Comparison of ENCODE assay signal across 24 mouse cellular contexts in the genomic region with DNA sequence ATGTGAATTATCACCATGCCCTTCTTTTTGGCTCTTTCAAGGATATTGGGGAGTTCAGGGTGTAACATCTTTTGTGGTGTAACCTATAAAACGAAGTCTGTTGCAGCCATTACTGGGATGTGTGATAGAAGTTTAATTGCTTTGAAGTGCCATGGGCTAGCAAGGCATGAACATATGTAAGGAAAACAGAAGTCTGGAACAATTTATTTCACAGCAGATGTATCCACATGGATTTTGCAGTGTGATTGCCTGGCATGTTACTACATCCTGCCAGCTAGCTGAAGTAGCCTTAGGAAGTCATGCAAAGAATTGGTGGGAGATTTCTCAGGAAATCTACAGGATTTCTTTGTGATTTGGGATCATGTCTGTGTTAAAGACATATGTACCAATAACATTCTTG.
DNase-seq lines count a peak whose midpoint lies in the region; ATAC-seq and TF ChIP-seq lines count a peak whose summit lies in the region.
"Had no signal": no experiment of that assay in that cellular context is flagged by ENCODE, and none has a peak within 500 bp of the region (broad histone marks: within the 10 kb centered on the region; RNA-seq: fewer than 3 reads in every experiment).

No protein-coding gene starts in this region.

- no peaks in the 10 kb centered on the region for H3K36me3 ChIP-seq in embryonic facial prominence, embryonic 13.5 days
- no peaks in the 10 kb centered on the region for H3K36me3 ChIP-seq in embryonic facial prominence, embryonic 10.5 days (replicated peaks)
- no peaks in the 10 kb centered on the region for H3K36me3 ChIP-seq in forebrain, embryonic 16.5 days (ENCODE audit: control insufficient read depth, insufficient read depth)
- H3K36me3 ChIP-seq in forebrain, embryonic 13.5 days (ENCODE audit: poor library complexity, severe bottlenecking), result no peaks in the 10 kb centered on the region
- H3K36me3 ChIP-seq in lung, embryonic 14.5 days (ENCODE audit: insufficient read depth), result no peaks in the 10 kb centered on the region
- H3K36me3 ChIP-seq: forebrain, embryonic 10.5 days; G1E had no signal

- no peaks in the 10 kb centered on the region for H3K9me3 ChIP-seq in embryonic facial prominence, embryonic 13.5 days
- no peaks in the 10 kb centered on the region for H3K9me3 ChIP-seq in embryonic facial prominence, embryonic 10.5 days
- no peaks in the 10 kb centered on the region for H3K9me3 ChIP-seq in forebrain, embryonic 16.5 days (ENCODE audit: control insufficient read depth, low read length)
- H3K9me3 ChIP-seq in forebrain, embryonic 13.5 days (replicated peaks), result no peaks in the 10 kb centered on the region
- no peaks in the 10 kb centered on the region for H3K9me3 ChIP-seq in lung, embryonic 14.5 days (ENCODE audit: low read depth, low read length)
- H3K9me3 ChIP-seq: forebrain, embryonic 10.5 days; G1E had no signal

- no peak for DNase-seq in embryonic facial prominence, embryonic 10.5 days (ENCODE audit: low spot score)
- no peak for DNase-seq in lung, embryonic 14.5 days
- DNase-seq in lung, postnatal 14 days, result no peak
- DNase-seq in brain, embryonic 14.5 days (ENCODE audit: low read depth), result peak; percentile 42
- DNase-seq in cerebellum, adult 9-10 months, result no peak
- DNase-seq: adrenal gland, adult 8-10 months; adrenal gland, postnatal 14 days; adrenal gland, postnatal 36 days; B cell, adult 2 months; cerebellum, adult 11 months; cerebellum, adult 18-20 months; cerebellum, adult 8-10 months; cerebellum, postnatal 10 days; cerebellum, postnatal 25 days had no signal

- WGBS in embryonic facial prominence, embryonic 13.5 days, result 46% methylated on average over 1 of the region's 1 CpGs
- 83% methylated on average over 1 of the region's 1 CpGs for WGBS in embryonic facial prominence, embryonic 10.5 days
- 44% methylated on average over 1 of the region's 1 CpGs for WGBS in forebrain, embryonic 16.5 days
- WGBS in forebrain, embryonic 13.5 days, result 58% methylated on average over 1 of the region's 1 CpGs
- WGBS in lung, embryonic 14.5 days, result 59% methylated on average over 1 of the region's 1 CpGs

- no peak overlapping the region for H3K4me2 ChIP-seq in embryonic facial prominence, embryonic 13.5 days
- no peak overlapping the region for H3K4me2 ChIP-seq in forebrain, embryonic 16.5 days (ENCODE audit: low read length)
- H3K4me2 ChIP-seq in forebrain, embryonic 13.5 days, result no peak overlapping the region
- H3K4me2 ChIP-seq in lung, embryonic 14.5 days, result no peak overlapping the region

- no peaks in the 10 kb centered on the region for H3K4me1 ChIP-seq in embryonic facial prominence, embryonic 13.5 days
- H3K4me1 ChIP-seq in embryonic facial prominence, embryonic 10.5 days, result no peaks in the 10 kb centered on the region
- no peaks in the 10 kb centered on the region for H3K4me1 ChIP-seq in forebrain, embryonic 16.5 days (replicated peaks; ENCODE audit: control insufficient read depth, insufficient read depth, low read length)
- H3K4me1 ChIP-seq in forebrain, embryonic 13.5 days, result no peaks in the 10 kb centered on the region
- no peaks in the 10 kb centered on the region for H3K4me1 ChIP-seq in lung, embryonic 14.5 days (ENCODE audit: insufficient read depth)
- H3K4me1 ChIP-seq: forebrain, embryonic 10.5 days had no signal

- no peak overlapping the region for H3K4me3 ChIP-seq in embryonic facial prominence, embryonic 13.5 days
- H3K4me3 ChIP-seq in embryonic facial prominence, embryonic 10.5 days, result no peak overlapping the region
- H3K4me3 ChIP-seq in forebrain, embryonic 16.5 days (replicated peaks; ENCODE audit: low read length), result no peak overlapping the region
- no peak overlapping the region for H3K4me3 ChIP-seq in forebrain, embryonic 13.5 days
- H3K4me3 ChIP-seq in lung, embryonic 14.5 days (ENCODE audit: low read depth, low read length), result no peak overlapping the region
- H3K4me3 ChIP-seq: erythroblast, embryonic 14.5 days; forebrain, embryonic 10.5 days had no signal

- ATAC-seq in embryonic facial prominence, embryonic 13.5 days (ENCODE audit: insufficient number of reproducible peaks, insufficient read depth, low FRiP score, low TSS enrichment, low read depth), result no peak
- 0 out of 2 replicates have a peak, but pooled peaks have one; percentile 49 for ATAC-seq in forebrain, embryonic 16.5 days
- no peak for ATAC-seq in forebrain, embryonic 13.5 days
- ATAC-seq in lung, embryonic 14.5 days (ENCODE audit: insufficient read depth), result no peak; the same call in 1 of the 2 replicates
- ATAC-seq: activated CD4-positive, CD25-positive, alpha-beta regulatory T cell, adult 4 months; CD4-positive, CD25-positive, alpha-beta regulatory T cell, adult 4 months; Patski had no signal

- TF ChIP-seq CTCF in lung, embryonic 14.5 days (IDR thresholded peaks at IDR 0.05; ENCODE audit: low read depth), result no peak
- no peak for TF ChIP-seq CTCF in brain, embryonic 14.5 days (IDR thresholded peaks at IDR 0.05; ENCODE audit: borderline replicate concordance, extremely low read depth, insufficient read depth, insufficient read length)

- H3K27me3 ChIP-seq in embryonic facial prominence, embryonic 13.5 days, result no peaks in the 10 kb centered on the region
- no peaks in the 10 kb centered on the region for H3K27me3 ChIP-seq in embryonic facial prominence, embryonic 10.5 days (replicated peaks; ENCODE audit: low read depth, poor library complexity, severe bottlenecking)
- H3K27me3 ChIP-seq in forebrain, embryonic 16.5 days (replicated peaks; ENCODE audit: control insufficient read depth, insufficient read depth, low read length), result no peaks in the 10 kb centered on the region
- no peaks in the 10 kb centered on the region for H3K27me3 ChIP-seq in forebrain, embryonic 13.5 days
- H3K27me3 ChIP-seq in lung, embryonic 14.5 days (ENCODE audit: insufficient read depth, low read length), result no peaks in the 10 kb centered on the region
- H3K27me3 ChIP-seq: CH12.LX, Patski had no signal

- H3K9ac ChIP-seq in embryonic facial prominence, embryonic 13.5 days, result no peak overlapping the region
- no peak overlapping the region for H3K9ac ChIP-seq in forebrain, embryonic 16.5 days (replicated peaks; ENCODE audit: low read depth, low read length)
- no peak overlapping the region for H3K9ac ChIP-seq in forebrain, embryonic 13.5 days
- no peak overlapping the region for H3K9ac ChIP-seq in lung, embryonic 14.5 days

- H3K27ac ChIP-seq in embryonic facial prominence, embryonic 13.5 days, result peak overlapping the region; percentile 40; the same call in 1 of the 2 replicates
- H3K27ac ChIP-seq in embryonic facial prominence, embryonic 10.5 days (replicated peaks), result no peak overlapping the region
- H3K27ac ChIP-seq in forebrain, embryonic 16.5 days (ENCODE audit: low read length), result no peak overlapping the region
- no peak overlapping the region for H3K27ac ChIP-seq in forebrain, embryonic 13.5 days
- peak overlapping the region; percentile 24; the same call in 1 of the 2 replicates for H3K27ac ChIP-seq in lung, embryonic 14.5 days (ENCODE audit: low read depth)
- H3K27ac ChIP-seq: forebrain, embryonic 10.5 days had no signal

- no peak for TF ChIP-seq POLR2A in brain, embryonic 14.5 days (IDR thresholded peaks at IDR 0.05; ENCODE audit: borderline replicate concordance, extremely low read depth, insufficient read depth, insufficient read length, poor library complexity, severe bottlenecking)

Comparison
In these comparisons a context has a peak if more than half of its experiments do, and no peak if none do; other contexts are left out.
1. H3K27ac ChIP-seq: peak in embryonic facial prominence, embryonic 13.5 days (single experiment) and lung, embryonic 14.5 days (single experiment); none in embryonic facial prominence, embryonic 10.5 days (single experiment), forebrain, embryonic 16.5 days (single experiment) and forebrain, embryonic 13.5 days (single experiment).